In the genomic region with DNA sequence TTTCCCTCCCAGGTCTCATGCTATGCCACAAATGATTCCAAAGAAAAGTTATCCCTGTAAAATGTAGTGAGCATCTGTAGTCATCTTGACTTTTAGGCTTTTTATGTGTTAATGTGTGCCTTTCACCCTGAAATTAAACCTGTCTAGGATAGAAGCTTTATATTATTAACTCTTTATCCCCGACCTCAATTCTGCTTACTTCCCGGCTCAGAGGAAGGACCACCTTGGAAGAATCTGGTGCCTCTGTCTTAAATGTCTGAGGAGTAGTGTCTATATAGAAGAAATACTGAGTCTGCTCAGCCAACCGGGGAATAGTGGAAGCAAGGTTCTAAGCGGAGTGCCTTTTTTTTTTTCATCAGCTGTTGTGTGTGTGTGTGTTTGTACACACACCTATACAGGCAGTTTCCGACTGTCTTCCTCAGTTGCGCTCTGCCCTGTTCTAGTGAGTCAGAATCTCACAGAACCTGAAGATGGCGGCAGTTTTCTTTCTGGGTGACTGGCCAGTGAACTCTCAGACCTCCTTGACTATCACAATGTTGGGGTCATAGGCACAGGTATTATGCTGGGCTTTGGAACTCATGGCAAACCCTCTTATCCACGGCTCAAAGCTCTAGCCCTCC, we compare ENCODE assay signal across 8 mouse cellular contexts. TPM values are rescaled to one million over a fixed set of nuclear protein-coding genes. Genes with fewer than 3 reads are reported as not detected.
DNase-seq lines count a peak whose midpoint lies in the region; ATAC-seq and TF ChIP-seq lines count a peak whose summit lies in the region.

No protein-coding gene starts in this region.

- DNase-seq in heart, adult 2 months: no peak
- DNase-seq in heart, adult 8-10 months (ENCODE audit: low spot score): no peak
- DNase-seq in hindbrain, embryonic 10.5 days (ENCODE audit: low spot score): no peak
- DNase-seq in MN1 (ENCODE audit: low spot score): no peak
- DNase-seq in adrenal gland, postnatal 14 days: no peak
- DNase-seq in layer of hippocampus, postnatal 14 days (ENCODE audit: low spot score in 2 of 2): no peak

- H3K4me3 ChIP-seq in heart, adult 2 months: peak overlapping the region; percentile 66
- peak overlapping the region; percentile 98 for H3K4me3 ChIP-seq in E14TG2a.4 (replicated peaks; ENCODE audit: low read length)
- peak overlapping the region; percentile 82 for H3K4me3 ChIP-seq in hindbrain, embryonic 10.5 days
- H3K4me3 ChIP-seq in midbrain, embryonic 13.5 days (replicated peaks): peak overlapping the region; percentile 87

- no peaks in the 10 kb centered on the region for H3K79me2 ChIP-seq in heart, adult 2 months (replicated peaks; ENCODE audit: control insufficient read depth, insufficient read depth, low read length)

- peak overlapping the region; percentile 92 for H3K4me2 ChIP-seq in midbrain, embryonic 13.5 days (replicated peaks)

- no peak for TF ChIP-seq POLR2A in heart, adult 2 months (IDR thresholded peaks at IDR 0.05; ENCODE audit: insufficient read depth, low read depth, low read length)

- TF ChIP-seq EP300 in heart, adult 2 months (IDR thresholded peaks at IDR 0.05; ENCODE audit: insufficient read depth, low read depth, low read length): no peak

- H3K9ac ChIP-seq in heart, adult 2 months (ENCODE audit: low read depth, low read length): no peak overlapping the region
- peak overlapping the region; percentile 95 for H3K9ac ChIP-seq in midbrain, embryonic 13.5 days (replicated peaks)

- no peak overlapping the region for H3K27ac ChIP-seq in heart, adult 2 months
- H3K27ac ChIP-seq in hindbrain, embryonic 10.5 days: peak overlapping the region; percentile 97
- no peak overlapping the region for H3K27ac ChIP-seq in midbrain, embryonic 13.5 days

- H3K9me3 ChIP-seq in E14TG2a.4 (ENCODE audit: low read length): no peaks in the 10 kb centered on the region
- no peaks in the 10 kb centered on the region for H3K9me3 ChIP-seq in hindbrain, embryonic 10.5 days
- no peaks in the 10 kb centered on the region for H3K9me3 ChIP-seq in midbrain, embryonic 13.5 days

- intact Hi-C loops in heart, adult 2 months (cut with DNase I): no loop called here

- no peak for TF ChIP-seq CTCF in heart, adult 2 months (IDR thresholded peaks at IDR 0.05)
- TF ChIP-seq CTCF in E14TG2a.4 (conservative IDR thresholded peaks at IDR 0.05; ENCODE audit: low read length): no peak

- ATAC-seq in midbrain, embryonic 13.5 days: no peak

- H3K27me3 ChIP-seq in heart, adult 2 months (ENCODE audit: control insufficient read depth, insufficient read depth, low read length): no peaks in the 10 kb centered on the region
- no peaks in the 10 kb centered on the region for H3K27me3 ChIP-seq in E14TG2a.4 (ENCODE audit: insufficient read depth, low read length)
- H3K27me3 ChIP-seq in hindbrain, embryonic 10.5 days (ENCODE audit: insufficient read depth, poor library complexity, severe bottlenecking): no peaks in the 10 kb centered on the region
- H3K27me3 ChIP-seq in midbrain, embryonic 13.5 days: no peaks in the 10 kb centered on the region

- H3K36me3 ChIP-seq in heart, adult 2 months (ENCODE audit: control insufficient read depth, insufficient read depth, low read length): no peaks in the 10 kb centered on the region
- H3K36me3 ChIP-seq in E14TG2a.4 (ENCODE audit: insufficient read depth, low read length): peaks cover 4% of the 10 kb centered on the region; the same call in 1 of the 2 replicates
- H3K36me3 ChIP-seq in hindbrain, embryonic 10.5 days: peaks cover 22% of the 10 kb centered on the region
- peaks cover 7% of the 10 kb centered on the region for H3K36me3 ChIP-seq in midbrain, embryonic 13.5 days

- peaks cover 2% of the 10 kb centered on the region for H3K4me1 ChIP-seq in heart, adult 2 months (ENCODE audit: control insufficient read depth, insufficient read depth, low read length)
- H3K4me1 ChIP-seq in E14TG2a.4 (replicated peaks; ENCODE audit: low read depth, low read length): peaks cover 20% of the 10 kb centered on the region
- peaks cover 42% of the 10 kb centered on the region for H3K4me1 ChIP-seq in hindbrain, embryonic 10.5 days (replicated peaks)
- peaks cover 39% of the 10 kb centered on the region for H3K4me1 ChIP-seq in midbrain, embryonic 13.5 days (replicated peaks)

- WGBS in heart, adult 2 months: 59% methylated on average over 8 of the region's 8 CpGs
- WGBS in hindbrain, embryonic 10.5 days: 47% methylated on average over 8 of the region's 8 CpGs
- 38% methylated on average over 8 of the region's 8 CpGs for WGBS in midbrain, embryonic 13.5 days

RNA-seq across cellular contexts. Expression of a gene that starts 1.1 kb away (rescaled TPM):
- total RNA-seq in heart, adult 2 months (2021): 1 to 10 TPM; 7.9 to 9.6 TPM
- 7.3 and 10.3 TPM in 2 replicates for polyA plus RNA-seq in heart, adult 2 months (2012; rRNA removed)
- 10 to 100 TPM in 1 of 4 experiments, 1 to 10 TPM in 3; 7.5 to 11.1 (median 9.2) TPM for total RNA-seq in heart, adult 8-10 months (2022)
- polyA plus RNA-seq in hindbrain, embryonic 10.5 days (2016; fragmentation: Nextera tagmentation; extraction: Ambion mirVana): 77.9 and 83.9 TPM in 2 replicates
- polyA plus RNA-seq in midbrain, embryonic 13.5 days (2015; fragmentation: Nextera tagmentation; extraction: Ambion mirVana): 57.3 and 58.2 TPM in 2 replicates
- 12.8 and 16.5 TPM in 2 replicates for total RNA-seq in adrenal gland, postnatal 14 days (2021)
- 10 to 100 TPM; 29.0 to 30.4 TPM for total RNA-seq in layer of hippocampus, postnatal 14 days (2021)

RNA-seq across cellular contexts. Expression of a gene that starts 1.2 kb away (rescaled TPM):
- total RNA-seq in heart, adult 2 months (2021): under 1 TPM in 1 of 2 experiments, not detected in 1; 0.13 TPM
- polyA plus RNA-seq in heart, adult 2 months (2012; rRNA removed): 0.06 TPM in 1 of 2 replicates, not detected in the other
- under 1 TPM in 2 of 4 experiments, not detected in 2; 0.11 to 0.31 TPM for total RNA-seq in heart, adult 8-10 months (2022)
- polyA plus RNA-seq in hindbrain, embryonic 10.5 days (2016; fragmentation: Nextera tagmentation; extraction: Ambion mirVana): 21.9 and 24.4 TPM in 2 replicates
- 9.2 and 10.3 TPM in 2 replicates for polyA plus RNA-seq in midbrain, embryonic 13.5 days (2015; fragmentation: Nextera tagmentation; extraction: Ambion mirVana)
- total RNA-seq in adrenal gland, postnatal 14 days (2021): 0.96 and 1.1 TPM in 2 replicates
- 1 to 10 TPM in 1 of 2 experiments, under 1 TPM in 1; 0.67 to 1.5 TPM for total RNA-seq in layer of hippocampus, postnatal 14 days (2021)
